Mouse (Mus musculus): ENCODE results near the gene Lrrtm3. TPM values are rescaled to one million over a fixed set of nuclear protein-coding genes. Genes with fewer than 3 reads are reported as not detected.

Gene Lrrtm3
- total and polyA plus RNA-seq, 3 experiments, result not detected

- no peaks in the 10 kb centered on the region for H3K79me2 ChIP-seq (replicated peaks; ENCODE audit: control insufficient read depth, extremely low read depth, insufficient read depth, poor library complexity, severe bottlenecking)
- TF ChIP-seq PAX5 (IDR thresholded peaks at IDR 0.05; ENCODE audit: low read length), result no peak
- TF ChIP-seq POLR2A (IDR thresholded peaks at IDR 0.05; ENCODE audit: low read depth, low read length), result no peak
- TF ChIP-seq BHLHE40 (IDR thresholded peaks at IDR 0.05; ENCODE audit: low read depth, low read length), result no peak
- no peak for TF ChIP-seq ZKSCAN1 (IDR thresholded peaks at IDR 0.05; ENCODE audit: borderline replicate concordance, low read depth, low read length)
- TF ChIP-seq MAZ (IDR thresholded peaks at IDR 0.05; ENCODE audit: low read depth, low read length), result no peak
- no peak for TF ChIP-seq RAD21 (IDR thresholded peaks at IDR 0.05; ENCODE audit: low read depth, low read length)
- no peak for TF ChIP-seq CHD1 (IDR thresholded peaks at IDR 0.05; ENCODE audit: low read depth, low read length)
- TF ChIP-seq CTCF (conservative IDR thresholded peaks at IDR 0.05 in 1 of 2, IDR thresholded peaks at IDR 0.05 in 1 of 2; ENCODE audit: low read depth in 2 of 2, low read length in 2 of 2), result no peak
- TF ChIP-seq CHD2 (IDR thresholded peaks at IDR 0.05; ENCODE audit: low read length), result no peak
- TF ChIP-seq JUN (IDR thresholded peaks at IDR 0.05; ENCODE audit: insufficient read depth, low read depth, low read length), result no peak
- TF ChIP-seq TCF12 (IDR thresholded peaks at IDR 0.05; ENCODE audit: low read depth, low read length), result no peak
- TF ChIP-seq ELF1 (IDR thresholded peaks at IDR 0.05; ENCODE audit: low read depth, low read length), result no peak
- H3K4me1 ChIP-seq (ENCODE audit: control insufficient read depth in 1 of 2, insufficient read depth in 2 of 2), result no peaks in the 10 kb centered on the region
- dilution Hi-C loops (cut with MboI; ENCODE audit: extremely low pct_ligation_motif_present, extremely low pct_unique_long_range_greater_than_20kb, low sequenced_read_pairs), result no loop called here
- H3K27me3 ChIP-seq (replicated peaks), result no peaks in the 10 kb centered on the region
- DNase-seq (ENCODE audit: extremely low read depth), result no peak
- no peak overlapping the region for H3K9ac ChIP-seq (ENCODE audit: insufficient read depth, low read depth)
- no peaks in the 10 kb centered on the region for H3K36me3 ChIP-seq (replicated peaks in 1 of 2; ENCODE audit: control insufficient read depth in 1 of 2, insufficient read depth in 1 of 2, low read length in 1 of 2)
- in situ Hi-C loops (cut with MboI; ENCODE audit: low pct_ligation_motif_present, low pct_unique_long_range_greater_than_20kb, low sequenced_read_pairs), result no loop called here
- no peak overlapping the region for H3K4me3 ChIP-seq (replicated peaks in 1 of 3; ENCODE audit: low read depth in 2 of 3, low read length in 2 of 3, poor library complexity in 1 of 3)
- H3K4me2 ChIP-seq (ENCODE audit: insufficient read depth, low read depth, poor library complexity, severe bottlenecking), result no peak overlapping the region
- no peak overlapping the region for H3K27ac ChIP-seq (ENCODE audit: insufficient read depth, low read depth)
- H3K9me3 ChIP-seq (replicated peaks; ENCODE audit: low read length), result peaks cover 47% of the 10 kb centered on the region
Measured at GRCm38 (mm10) chr10:63994251-63994650, 95.8 kb downstream of the Lrrtm3 start.

GRCm38 (mm10) chr10:63985576-63985975 lies 104.5 kb downstream of the Lrrtm3 start:
- Histone ChIP-seq H3K4me1 (ENCODE audit: control insufficient read depth in 1 of 2, insufficient read depth in 2 of 2) (no peaks in the 10 kb centered on the region), H3K4me2 (ENCODE audit: insufficient read depth, low read depth, poor library complexity, severe bottlenecking) (no peak overlapping the region), H3K9me3 (replicated peaks; ENCODE audit: low read length) (peaks cover 58% of the 10 kb centered on the region), H3K27ac (ENCODE audit: insufficient read depth, low read depth) (no peak overlapping the region), H3K27me3 (replicated peaks) (no peaks in the 10 kb centered on the region), H3K9ac (ENCODE audit: insufficient read depth, low read depth) (no peak overlapping the region), H3K4me3 (replicated peaks in 1 of 3; ENCODE audit: low read depth in 2 of 3, low read length in 2 of 3, poor library complexity in 1 of 3) (no peak overlapping the region), H3K36me3 (replicated peaks in 1 of 2; ENCODE audit: control insufficient read depth in 1 of 2, insufficient read depth in 1 of 2, low read length in 1 of 2) (no peaks in the 10 kb centered on the region), H3K79me2 (replicated peaks; ENCODE audit: control insufficient read depth, extremely low read depth, insufficient read depth, poor library complexity, severe bottlenecking) (no peaks in the 10 kb centered on the region)
- in situ Hi-C loops (cut with MboI; ENCODE audit: low pct_ligation_motif_present, low pct_unique_long_range_greater_than_20kb, low sequenced_read_pairs), result no loop called here
- TF ChIP-seq EP300 (IDR thresholded peaks at IDR 0.05; ENCODE audit: low read length), result no peak
- TF ChIP-seq SIN3A (IDR thresholded peaks at IDR 0.05; ENCODE audit: low read length), result no peak
- no peak for TF ChIP-seq UBTF (IDR thresholded peaks at IDR 0.05; ENCODE audit: low read depth, low read length)
- no peak for TF ChIP-seq E2F4 (IDR thresholded peaks at IDR 0.05; ENCODE audit: insufficient replicate concordance, low read depth, low read length)
- TF ChIP-seq USF2 (conservative IDR thresholded peaks at IDR 0.05; ENCODE audit: low read depth, low read length), result no peak
- no peak for TF ChIP-seq NELFE (IDR thresholded peaks at IDR 0.05; ENCODE audit: low read depth, low read length)
- TF ChIP-seq MYC (IDR thresholded peaks at IDR 0.05; ENCODE audit: low read depth, low read length), result no peak
- no peak for TF ChIP-seq BHLHE40 (IDR thresholded peaks at IDR 0.05; ENCODE audit: low read depth, low read length)
- TF ChIP-seq MAZ (IDR thresholded peaks at IDR 0.05; ENCODE audit: low read depth, low read length), result no peak
- TF ChIP-seq NRF1 (IDR thresholded peaks at IDR 0.05; ENCODE audit: low read depth, low read length), result no peak
- no peak for TF ChIP-seq GABPA (IDR thresholded peaks at IDR 0.05; ENCODE audit: insufficient replicate concordance, low read depth, low read length)
- no peak for TF ChIP-seq ETS1 (conservative IDR thresholded peaks at IDR 0.05; ENCODE audit: low read depth, low read length)
- no peak for TF ChIP-seq RAD21 (IDR thresholded peaks at IDR 0.05; ENCODE audit: low read depth, low read length)
- TF ChIP-seq TBP (conservative IDR thresholded peaks at IDR 0.05; ENCODE audit: low read depth, low read length), result no peak
- no peak for TF ChIP-seq MAFK (IDR thresholded peaks at IDR 0.05; ENCODE audit: insufficient replicate concordance, low read length)
- TF ChIP-seq MAX (IDR thresholded peaks at IDR 0.05; ENCODE audit: low read length), result no peak
- no peak for TF ChIP-seq ZMIZ1 (IDR thresholded peaks at IDR 0.05; ENCODE audit: low read depth, low read length)
- TF ChIP-seq CTCF (conservative IDR thresholded peaks at IDR 0.05 in 1 of 2, IDR thresholded peaks at IDR 0.05 in 1 of 2; ENCODE audit: low read depth in 2 of 2, low read length in 2 of 2), result no peak
- TF ChIP-seq ZC3H11A (IDR thresholded peaks at IDR 0.05; ENCODE audit: low read depth, low read length), result no peak
- dilution Hi-C loops (cut with MboI; ENCODE audit: extremely low pct_ligation_motif_present, extremely low pct_unique_long_range_greater_than_20kb, low sequenced_read_pairs), result no loop called here
- no peak for DNase-seq (ENCODE audit: extremely low read depth)
